Mouse (Mus musculus) liver, embryonic 13.5 days (tissue): ENCODE measurements around the gene Mapk10. TPM values are rescaled to one million over a fixed set of nuclear protein-coding genes. Genes with fewer than 3 reads are reported as not detected.

ENCODE experiments used
- polyA plus RNA-seq: library from polyadenylated mRNA; unstranded; fragments of >200 nt; fragmentation: Nextera tagmentation; extraction: Ambion mirVana; gene quantifications from 2 replicates; pipeline ENCODE4 v1.2.1, GENCODE M21; 2015

Mapk10 gene
- polyA plus RNA-seq, 1 experiment from 2014 or later: 0.13 TPM

Other genes with a start within 250 kb of the Mapk10 start
- 0.99 and 1.3 TPM in 2 replicates for gene Ptpn13, start 213.9 kb upstream of the Mapk10 start, polyA plus RNA-seq